Mouse (Mus musculus) WW6 (cell line): ENCODE results near the gene Srgap2.

Source experiments
- DNase-seq: peaks from one replicate; pipeline ENCODE4 v3.0.0-alpha.2; 2013; ENCODE audit warnings: low read depth, low spot score

Srgap2 gene

GRCm38 (mm10) chr1:131526371-131527270 is 531 bp downstream of the Srgap2 start:
- DNase-seq: no peak

DNA sequence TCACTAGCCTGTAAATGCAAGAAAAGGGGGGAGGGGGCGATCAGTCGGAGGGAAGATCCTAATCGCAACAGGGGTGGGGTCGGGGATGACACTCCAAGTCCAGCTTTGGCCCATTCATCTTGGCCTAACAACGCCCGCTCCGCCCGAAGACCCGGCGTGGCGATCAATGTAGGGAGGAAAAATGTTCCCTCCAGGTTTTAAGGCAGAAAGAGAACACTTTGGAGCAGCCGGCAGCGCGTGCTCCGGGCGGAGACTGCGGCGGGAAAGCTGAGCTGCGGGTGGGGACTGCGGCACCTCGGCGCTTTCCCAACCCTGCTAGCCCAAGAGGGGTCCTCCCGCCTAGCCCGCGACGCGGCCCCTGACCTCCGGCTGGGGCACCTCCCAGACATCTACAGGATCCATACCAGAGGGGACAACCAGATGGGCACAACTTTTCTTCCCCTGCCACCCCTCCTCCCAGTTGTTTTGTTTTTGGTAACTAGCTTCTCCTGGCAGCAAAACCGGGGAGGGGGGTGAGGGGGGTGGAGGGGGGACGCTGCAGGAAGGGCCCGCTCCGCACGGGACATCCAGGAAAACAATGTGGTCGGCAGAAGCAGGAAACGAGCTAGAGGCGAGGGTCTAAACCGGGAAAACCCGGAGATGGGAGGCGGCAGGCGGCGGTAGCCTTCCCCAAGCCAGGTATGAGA is 1.4 kb downstream of the Srgap2 start:
- no peak for DNase-seq

DNA sequence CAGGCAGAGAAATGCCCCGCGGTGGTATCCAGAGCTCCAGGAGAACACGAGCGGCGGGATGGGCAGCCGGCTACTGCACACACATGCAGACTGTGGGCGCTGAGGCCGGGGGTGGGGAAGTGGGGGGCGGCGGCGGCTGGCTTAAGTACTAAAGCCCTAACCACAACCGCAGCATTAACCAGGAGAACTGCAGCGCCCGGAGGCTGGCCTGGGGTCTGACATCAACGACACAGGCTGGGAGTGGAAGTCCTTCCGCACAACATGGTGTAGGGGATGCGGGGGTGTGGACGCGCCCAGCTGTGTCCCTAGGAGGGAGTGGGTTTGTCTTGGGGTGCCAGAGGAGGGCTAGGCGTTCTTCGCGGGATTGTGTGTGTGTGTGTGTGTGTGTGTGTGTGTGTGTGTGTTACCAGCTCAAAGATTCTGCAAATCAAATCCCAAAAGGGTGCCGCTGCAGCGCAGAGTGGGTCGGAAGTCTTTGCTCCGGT is 2.0 kb downstream of the Srgap2 start:
- DNase-seq: no peak

- DNase-seq: no peak
These were observed 3.4 kb downstream of the Srgap2 start for GRCm38 (mm10) chr1:131523794-131524193.

DNA sequence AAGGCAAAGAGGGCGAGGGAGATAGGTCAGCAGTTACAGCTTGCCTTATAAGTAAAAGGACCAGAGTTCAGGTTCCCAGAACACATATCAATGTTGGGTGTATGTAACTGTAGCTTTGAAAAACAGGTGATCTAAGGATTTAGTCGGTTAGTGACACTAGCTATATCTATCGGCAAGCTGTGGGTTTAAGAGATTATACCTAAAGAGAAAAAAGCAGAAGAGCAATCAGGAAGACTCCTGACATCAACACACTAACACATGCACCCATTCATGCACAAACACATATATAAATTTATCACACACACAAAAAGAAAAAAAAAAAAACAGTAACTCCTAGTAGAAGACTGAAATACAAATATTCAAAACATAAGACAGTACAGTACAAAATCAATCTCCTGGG is 10.6 kb downstream of the Srgap2 start:
- DNase-seq: no peak

- DNase-seq: no peak
These were observed 13.0 kb downstream of the Srgap2 start for GRCm38 (mm10) chr1:131514197-131514596.

DNA sequence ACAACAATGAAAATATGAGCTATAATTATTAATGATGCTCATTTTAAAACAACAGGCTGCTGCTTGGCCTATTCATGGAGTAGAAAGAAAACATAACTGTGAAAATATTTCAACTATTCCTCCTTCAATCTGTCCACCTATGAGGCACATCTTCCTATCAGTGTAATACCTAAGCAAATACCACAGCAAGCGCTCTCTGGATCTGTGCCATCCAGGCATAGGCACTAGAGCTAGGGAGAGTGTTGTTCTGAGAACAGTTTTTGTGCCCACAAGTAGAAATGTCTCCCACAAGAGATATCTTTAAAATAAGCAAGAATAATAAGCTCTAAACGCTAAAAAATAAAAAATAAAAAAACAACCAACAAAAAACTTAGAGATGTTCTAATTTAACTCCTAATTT is 14.0 kb downstream of the Srgap2 start:
- no peak for DNase-seq

- DNase-seq: no peak
These were observed 15.3 kb downstream of the Srgap2 start for GRCm38 (mm10) chr1:131511661-131512500.

DNA sequence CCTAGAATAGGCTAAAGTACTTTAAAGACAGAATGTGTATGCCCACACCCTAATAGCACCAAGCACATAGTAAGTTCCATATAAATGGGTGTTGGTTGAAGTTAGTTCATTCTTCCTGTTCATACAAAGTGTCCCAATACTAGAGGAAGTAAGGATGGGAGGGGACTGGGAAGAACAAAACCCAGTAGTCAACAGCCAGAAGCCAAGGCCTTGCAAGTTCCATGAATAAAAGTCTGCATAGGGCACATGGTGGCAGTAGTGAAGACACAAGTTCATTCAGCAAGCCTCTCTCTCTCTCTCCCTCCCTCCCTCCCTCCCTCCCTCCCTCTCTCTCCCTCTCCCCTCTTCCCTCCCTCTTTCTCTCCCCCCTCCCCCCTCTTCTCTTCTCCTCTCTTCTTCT is 16.0 kb downstream of the Srgap2 start:
- no peak for DNase-seq

- DNase-seq: no peak
These were observed 25.5 kb downstream of the Srgap2 start for GRCm38 (mm10) chr1:131501681-131502080.

DNA sequence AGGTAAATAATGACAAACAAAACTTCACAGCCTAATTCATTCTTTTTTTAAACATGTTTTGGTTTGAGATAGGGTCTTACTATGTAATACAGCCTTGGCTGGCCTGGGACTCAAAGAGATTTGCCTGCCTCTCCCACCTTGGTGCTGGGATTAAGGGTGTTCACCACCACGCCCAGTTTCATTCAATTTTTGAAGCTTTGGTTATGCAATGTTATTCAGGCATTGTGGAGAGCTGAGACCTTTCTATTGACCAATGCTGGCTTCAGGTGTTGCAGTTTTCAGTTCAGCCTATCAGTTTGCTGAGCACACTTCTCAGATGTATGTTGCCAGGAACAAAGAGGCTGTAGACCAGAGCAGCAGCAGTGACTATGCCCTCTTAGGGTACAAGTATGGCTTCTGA is 28.9 kb downstream of the Srgap2 start:
- no peak for DNase-seq

- DNase-seq: no peak
These were observed 32.9 kb downstream of the Srgap2 start for GRCm38 (mm10) chr1:131493966-131494898.

DNA sequence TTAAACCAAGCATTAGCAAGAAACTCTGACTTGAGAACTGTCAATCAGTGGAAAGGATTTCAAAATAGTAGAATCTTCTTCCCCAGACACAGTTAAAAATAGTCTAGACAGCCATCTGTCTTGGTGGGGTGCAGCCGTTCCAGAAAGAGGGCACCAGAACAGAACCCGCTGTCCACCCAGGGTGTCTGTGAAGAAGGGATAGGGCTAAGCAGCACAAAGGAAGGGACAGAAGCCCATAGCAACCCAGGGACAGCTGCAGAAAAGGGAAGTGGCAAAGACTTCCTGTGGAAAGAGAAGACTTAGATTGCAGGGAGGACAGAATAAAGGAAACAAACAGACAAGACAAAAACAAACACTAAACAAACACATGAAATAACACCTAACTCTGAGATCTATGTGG is 34.8 kb downstream of the Srgap2 start:
- no peak for DNase-seq

DNA sequence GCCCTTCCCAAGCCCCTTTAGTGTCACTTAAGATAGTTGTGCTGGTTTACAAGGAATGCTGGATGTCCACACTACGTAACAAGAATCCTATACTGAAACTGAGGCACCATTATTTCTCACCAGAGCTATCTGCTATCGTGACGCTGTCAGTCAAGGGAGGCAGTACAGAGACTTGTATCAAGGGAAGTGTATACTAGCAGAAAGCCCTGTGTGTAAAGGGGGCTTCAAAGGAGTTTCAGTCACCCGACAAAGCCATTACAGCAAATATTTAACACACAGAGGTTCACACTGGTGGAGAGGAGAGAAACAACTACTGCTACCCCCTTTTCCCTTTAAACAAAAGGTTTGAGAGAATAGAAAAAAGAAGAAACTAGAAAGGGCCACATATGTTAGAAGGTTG is 35.6 kb downstream of the Srgap2 start:
- DNase-seq: no peak

DNA sequence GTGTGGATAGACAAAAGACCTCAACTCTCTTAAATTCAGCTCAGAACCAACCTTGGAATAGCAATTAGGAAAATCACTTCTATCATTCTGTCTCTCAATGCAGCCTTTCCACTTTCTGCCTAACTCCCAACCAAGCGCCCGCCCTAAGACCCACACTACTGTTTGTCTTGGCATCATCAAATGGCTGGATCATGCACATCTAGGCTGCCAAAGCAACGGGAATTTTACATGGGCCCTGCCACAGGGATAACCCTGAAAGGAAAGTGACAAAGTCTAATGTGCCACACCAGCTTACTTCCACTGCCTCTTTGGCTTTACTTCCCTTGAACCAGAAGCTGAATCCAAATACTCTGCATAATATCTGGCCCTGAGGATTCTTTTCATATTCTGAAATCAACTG is 37.8 kb downstream of the Srgap2 start:
- DNase-seq: no peak

DNA sequence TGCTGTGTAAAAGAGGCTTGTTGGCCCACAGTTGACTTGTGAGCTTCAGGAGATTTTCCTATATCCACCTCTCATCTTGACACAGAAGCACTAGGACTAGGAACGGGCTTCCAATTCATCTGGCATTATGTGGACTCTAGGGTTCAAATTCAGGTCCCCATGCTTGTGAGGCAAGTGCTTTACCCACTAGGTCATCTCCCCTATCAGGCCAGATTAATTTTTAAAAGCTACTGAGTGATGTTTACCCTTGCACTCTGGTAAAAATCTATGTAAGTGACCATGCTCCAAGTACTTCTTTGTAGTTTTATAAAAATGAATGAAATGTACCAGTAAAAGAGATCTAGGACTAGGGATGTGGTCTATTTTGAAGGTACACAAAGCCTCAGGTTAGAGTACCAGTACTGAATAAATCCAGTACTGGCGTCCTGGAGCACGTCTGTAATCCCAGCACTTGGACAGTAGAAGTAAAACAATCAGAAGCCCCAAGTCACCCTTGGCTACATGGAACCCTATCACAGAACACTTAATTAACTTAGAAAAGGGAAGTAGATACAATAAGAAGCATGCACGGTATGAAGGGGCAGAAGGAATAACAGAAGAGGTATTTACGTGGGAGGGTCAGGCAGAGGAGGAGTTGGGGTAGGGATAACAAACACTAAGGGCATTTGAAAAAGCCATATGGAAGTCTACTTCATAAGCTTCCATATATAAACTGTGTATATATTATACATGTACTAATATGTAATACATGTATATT is 40.9 kb downstream of the Srgap2 start:
- DNase-seq: no peak

GRCm38 (mm10) chr1:131482242-131482641 is 44.9 kb downstream of the Srgap2 start:
- no peak for DNase-seq

DNA sequence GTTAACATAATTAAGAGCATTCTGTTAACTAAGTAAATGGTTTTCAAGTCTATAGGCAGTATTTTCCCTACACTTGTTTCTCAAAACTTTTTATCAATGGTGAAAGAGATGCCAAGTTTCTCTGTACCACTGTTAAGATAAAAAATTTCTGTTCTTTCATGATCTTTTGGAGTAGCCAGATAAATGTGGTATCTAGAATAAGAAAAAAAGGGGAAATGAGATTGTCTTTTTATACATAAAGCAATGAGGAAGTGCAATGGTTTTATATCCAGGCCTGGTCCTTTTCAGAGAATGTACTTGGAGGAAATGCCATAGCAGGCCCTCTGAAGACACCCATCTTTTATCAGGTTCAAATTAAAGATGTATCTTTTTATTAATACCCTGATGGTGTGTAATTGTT is 45.8 kb downstream of the Srgap2 start:
- no peak for DNase-seq

GRCm38 (mm10) chr1:131478770-131479305 is 48.3 kb downstream of the Srgap2 start:
- DNase-seq: no peak

- no peak for DNase-seq
These were observed 51.8 kb downstream of the Srgap2 start for GRCm38 (mm10) chr1:131475306-131475705.
